10 mouse cellular contexts compared by ENCODE assay signal in genomic region chr7:100929639-100930303, GRCm38 (mm10). TPM values are rescaled to one million over a fixed set of nuclear protein-coding genes. Genes with fewer than 3 reads are reported as not detected.
DNase-seq lines count a peak whose midpoint lies in the region; ATAC-seq and TF ChIP-seq lines count a peak whose summit lies in the region.
"Had no signal": no experiment of that assay in that cellular context is flagged by ENCODE, and none has a peak within 500 bp of the region (broad histone marks: within the 10 kb centered on the region; RNA-seq: fewer than 3 reads in every experiment).

No protein-coding gene starts in this region.

- H3K4me1 ChIP-seq in liver, embryonic 11.5 days (replicated peaks; ENCODE audit: control insufficient read depth, insufficient read depth, low read length), result peaks cover 59% of the 10 kb centered on the region
- H3K4me1 ChIP-seq in forebrain, embryonic 15.5 days, result peaks cover 76% of the 10 kb centered on the region
- H3K4me1 ChIP-seq in limb, embryonic 13.5 days, result peaks cover 65% of the 10 kb centered on the region
- peaks cover 49% of the 10 kb centered on the region for H3K4me1 ChIP-seq in olfactory bulb, adult 2 months (ENCODE audit: control insufficient read depth, insufficient read depth, low read length)

- DNase-seq in liver, embryonic 11.5 days (ENCODE audit: low spot score), result no peak
- DNase-seq in liver, result no peak
- no peak for DNase-seq in thymus, postnatal 4 days
- DNase-seq in adrenal gland, postnatal 10 days, result no peak

- H3K4me3 ChIP-seq in liver, embryonic 11.5 days (ENCODE audit: low read depth, low read length), result peak overlapping the region; percentile 65
- no peak overlapping the region for H3K4me3 ChIP-seq in forebrain, embryonic 15.5 days
- H3K4me3 ChIP-seq in limb, embryonic 13.5 days, result peak overlapping the region; percentile 93
- peak overlapping the region; percentile 67 for H3K4me3 ChIP-seq in olfactory bulb, adult 2 months (ENCODE audit: insufficient read depth, low read depth, low read length)

- H3K4me2 ChIP-seq in liver, embryonic 11.5 days, result peak overlapping the region; percentile 93
- H3K4me2 ChIP-seq in forebrain, embryonic 15.5 days (replicated peaks), result peak overlapping the region; percentile 43; the same call in 1 of the 2 replicates
- H3K4me2 ChIP-seq in limb, embryonic 13.5 days (replicated peaks), result peak overlapping the region; percentile 99

- no peak overlapping the region for H3K27ac ChIP-seq in liver, embryonic 11.5 days (ENCODE audit: low read depth, low read length)
- H3K27ac ChIP-seq in forebrain, embryonic 15.5 days (replicated peaks), result no peak overlapping the region
- H3K27ac ChIP-seq in limb, embryonic 13.5 days, result no peak overlapping the region
- H3K27ac ChIP-seq in olfactory bulb, adult 2 months (ENCODE audit: insufficient read depth, low read depth, low read length), result peak overlapping the region; percentile 40; the same call in 1 of the 2 replicates

- H3K36me3 ChIP-seq in liver, embryonic 11.5 days (ENCODE audit: control insufficient read depth, insufficient read depth, low read length), result no peaks in the 10 kb centered on the region
- no peaks in the 10 kb centered on the region for H3K36me3 ChIP-seq in forebrain, embryonic 15.5 days
- peaks cover 22% of the 10 kb centered on the region for H3K36me3 ChIP-seq in limb, embryonic 13.5 days

- no peak overlapping the region; the same call in 1 of the 2 replicates for H3K9ac ChIP-seq in liver, embryonic 11.5 days (ENCODE audit: low read depth, low read length)
- H3K9ac ChIP-seq in forebrain, embryonic 15.5 days (replicated peaks), result no peak overlapping the region
- peak overlapping the region; percentile 98 for H3K9ac ChIP-seq in limb, embryonic 13.5 days

- H3K9me3 ChIP-seq in liver, embryonic 11.5 days (ENCODE audit: control insufficient read depth, low read length), result no peaks in the 10 kb centered on the region
- no peaks in the 10 kb centered on the region for H3K9me3 ChIP-seq in forebrain, embryonic 15.5 days
- H3K9me3 ChIP-seq in limb, embryonic 13.5 days, result no peaks in the 10 kb centered on the region

- no peak for TF ChIP-seq CTCF in olfactory bulb, adult 2 months (IDR thresholded peaks at IDR 0.05; ENCODE audit: insufficient read depth, low read depth, low read length)

- TF ChIP-seq POLR2A in olfactory bulb, adult 2 months (IDR thresholded peaks at IDR 0.05; ENCODE audit: insufficient read depth, low read depth, low read length), result no peak

- peaks cover 53% of the 10 kb centered on the region for H3K27me3 ChIP-seq in liver, embryonic 11.5 days (replicated peaks; ENCODE audit: control insufficient read depth, insufficient read depth, low read length)
- peaks cover 5% of the 10 kb centered on the region; the same call in 1 of the 2 replicates for H3K27me3 ChIP-seq in forebrain, embryonic 15.5 days
- no peaks in the 10 kb centered on the region for H3K27me3 ChIP-seq in limb, embryonic 13.5 days
- H3K27me3 ChIP-seq: Patski had no signal

- ATAC-seq in liver, embryonic 11.5 days (replicated peaks; ENCODE audit: low FRiP score), result no peak
- no peak for ATAC-seq in forebrain, embryonic 15.5 days (replicated peaks)
- no peak for ATAC-seq in limb, embryonic 13.5 days (ENCODE audit: low FRiP score, low read depth)
- ATAC-seq: Patski had no signal

- WGBS in liver, embryonic 11.5 days, result 67% methylated on average over 19 of the region's 19 CpGs
- 85% methylated on average over 19 of the region's 19 CpGs for WGBS in forebrain, embryonic 15.5 days
- 70% methylated on average over 19 of the region's 19 CpGs for WGBS in limb, embryonic 13.5 days
- WGBS in olfactory bulb, adult 2 months, result 76% methylated on average over 19 of the region's 19 CpGs

RNA-seq across cellular contexts. Expression of gene Arhgef17, which starts 2.1 kb away (rescaled TPM):
- polyA plus RNA-seq in liver, embryonic 11.5 days (2014; fragmentation: Nextera tagmentation; extraction: Ambion mirVana), result 4.5 and 5.4 TPM in 2 replicates
- polyA plus RNA-seq in forebrain, embryonic 15.5 days (2015; fragmentation: Nextera tagmentation; extraction: Ambion mirVana), result 7.3 and 7.6 TPM in 2 replicates
- polyA plus RNA-seq in limb, embryonic 13.5 days (2015; fragmentation: Nextera tagmentation; extraction: Ambion mirVana), result 7.9 and 8.0 TPM in 2 replicates
- not detected in 2 replicates for polyA plus RNA-seq in olfactory bulb, adult 2 months (2012; ENCODE audit: insufficient read depth, insufficient read length, low replicate concordance, missing spikeins)
- 10 to 100 TPM; 35.2 to 43.2 TPM for total RNA-seq in adrenal gland, postnatal 10 days (2021)
- total RNA-seq: granulocyte monocyte progenitor cell, adult 5-6 weeks; megakaryocyte-erythroid progenitor cell, adult 5-6 weeks had no signal

RNA-seq across cellular contexts. Expression of gene P2ry6, which starts 44.7 kb away (rescaled TPM):
- 4.1 and 4.3 TPM in 2 replicates for polyA plus RNA-seq in liver, embryonic 11.5 days (2014; fragmentation: Nextera tagmentation; extraction: Ambion mirVana)
- polyA plus RNA-seq in forebrain, embryonic 15.5 days (2015; fragmentation: Nextera tagmentation; extraction: Ambion mirVana), result 2.2 and 2.7 TPM in 2 replicates
- 4.7 and 5.6 TPM in 2 replicates for polyA plus RNA-seq in limb, embryonic 13.5 days (2015; fragmentation: Nextera tagmentation; extraction: Ambion mirVana)
- not detected in 2 replicates for polyA plus RNA-seq in olfactory bulb, adult 2 months (2012; ENCODE audit: insufficient read depth, insufficient read length, low replicate concordance, missing spikeins)
- 1 to 10 TPM; 3.8 to 4.2 TPM for total RNA-seq in adrenal gland, postnatal 10 days (2021)
- total RNA-seq: granulocyte monocyte progenitor cell, adult 5-6 weeks; megakaryocyte-erythroid progenitor cell, adult 5-6 weeks had no signal

Comparison
In these comparisons a context has a peak if more than half of its experiments do, and no peak if none do; other contexts are left out.
1. H3K4me2 ChIP-seq: peak in every context shown above with its lines; median percentile 99 in limb, embryonic 13.5 days; 93 in liver, embryonic 11.5 days; 43 in forebrain, embryonic 15.5 days.